Mouse (Mus musculus) cerebellum, adult 2 months (tissue): ENCODE data around the gene Acss1. TPM values are rescaled to one million over a fixed set of nuclear protein-coding genes. Genes with fewer than 3 reads are reported as not detected.
A peak's percentile ranks its signal among the peaks of the same experiment; 100 is the strongest.

Source experiments
- DNase-seq, 2 experiments: peaks; one replicate each; pipeline ENCODE4 v3.0.0; 2021
- H3K27ac ChIP-seq: fragments of 200-500 bp; 2 replicates; pipeline ENCODE4 v1.5.1; 2012; ENCODE audit warnings: low read length, control low read depth, inconsistent platforms; ENCODE audit not compliant: insufficient read depth
- H3K27me3 ChIP-seq: fragments of 200-500 bp; 2 replicates; pipeline ENCODE4 v1.6.1; 2012; ENCODE audit warnings: inconsistent platforms, mild to moderate bottlenecking, low read length, moderate library complexity; ENCODE audit not compliant: control insufficient read depth, insufficient read depth
- H3K4me1 ChIP-seq: fragments of 200-500 bp; 2 replicates; pipeline ENCODE4 v1.6.1; 2011; ENCODE audit warnings: low read length; ENCODE audit not compliant: control insufficient read depth, insufficient read depth
- H3K4me3 ChIP-seq: fragments of 200-500 bp; replicated peaks from 2 replicates; pipeline ENCODE3; 2011; ENCODE audit warnings: mild to moderate bottlenecking, low read depth, low read length, control low read depth; ENCODE audit not compliant: insufficient read depth
- CTCF ChIP-seq: fragments of 200-500 bp; IDR thresholded peaks from 2 replicates; pipeline ENCODE4 v1.5.1; 2011; ENCODE audit warnings: low read depth, mild to moderate bottlenecking, control low read depth, low read length, moderate library complexity, borderline replicate concordance; ENCODE audit not compliant: insufficient read depth
- POLR2A ChIP-seq: fragments of 200-500 bp; IDR thresholded peaks from 2 replicates; pipeline ENCODE4 v1.6.1; 2011; ENCODE audit warnings: low read length, control low read depth, borderline replicate concordance; ENCODE audit not compliant: insufficient read depth
- WGBS: fragments of 180-500 bp; shearing (Covaris S2); methylation state at CpG from one replicate; pipeline ENCODE4 v1.1.7; 2018; 5-methylcytosine and 5-hydroxymethylcytosine counted together
- polyA plus RNA-seq: library from polyadenylated mRNA; depleted of rRNA; stranded (reverse); fragments of >200 nt; gene quantifications from 2 replicates; pipeline ENCODE4 v1.2.3, GENCODE M21; 2012

Gene Acss1
- polyA plus RNA-seq, 1 experiment = 15.7 TPM

DNA sequence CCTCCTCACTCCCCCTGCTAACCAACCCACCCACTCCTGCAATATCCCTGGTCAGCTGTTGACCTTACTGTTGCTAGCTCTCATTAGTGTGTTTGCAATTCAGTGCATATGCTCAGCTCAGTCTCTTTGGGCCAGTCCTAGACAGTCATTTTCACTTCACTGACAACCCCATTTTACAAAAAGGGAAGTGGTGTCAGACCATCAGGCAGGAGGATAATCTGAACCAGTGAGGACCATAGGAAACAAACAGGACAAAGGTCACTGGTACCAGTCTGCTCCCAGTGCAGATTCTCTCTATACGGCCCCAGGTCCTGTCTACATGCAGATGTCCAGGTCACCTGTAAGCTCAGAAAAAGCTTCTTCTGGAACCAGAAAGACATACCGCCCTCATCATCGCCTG, 12.2 kb downstream of the Acss1 start:
- H3K4me1 ChIP-seq = no peaks in the 10 kb centered on the region
- no peak for DNase-seq
- H3K27ac ChIP-seq = no peak overlapping the region
- no peaks in the 10 kb centered on the region for H3K27me3 ChIP-seq
- H3K4me3 ChIP-seq = no peak overlapping the region
- TF ChIP-seq POLR2A (no peak), CTCF (no peak)
- WGBS = 94% methylated on average over 3 of the region's 3 CpGs

DNA sequence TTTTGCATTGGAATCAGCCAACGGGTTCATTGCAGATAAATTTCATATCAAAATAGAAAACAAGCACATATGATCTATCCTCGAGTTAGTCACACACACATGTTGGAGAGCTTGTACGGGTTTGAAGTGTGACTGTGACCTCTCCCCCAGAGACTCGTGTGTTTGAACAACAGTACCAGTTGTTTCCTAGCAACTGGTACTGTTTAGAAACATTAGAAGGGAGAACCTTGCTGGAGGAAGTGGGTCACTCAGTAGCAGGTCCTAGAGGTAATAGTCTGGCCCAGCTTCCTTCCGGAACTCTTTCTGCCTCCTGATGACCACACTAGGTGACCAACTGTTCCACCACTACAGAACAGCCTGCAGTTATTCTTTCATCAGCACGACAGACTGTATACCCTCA, 13.0 kb downstream of the Acss1 start:
- H3K27me3 ChIP-seq = no peaks in the 10 kb centered on the region
- DNase-seq = no peak
- H3K4me3 ChIP-seq = no peak overlapping the region
- 72% methylated on average over 6 of the region's 6 CpGs for WGBS
- TF ChIP-seq POLR2A = no peak
- TF ChIP-seq CTCF = no peak
- no peak overlapping the region for H3K27ac ChIP-seq
- no peaks in the 10 kb centered on the region for H3K4me1 ChIP-seq

DNA sequence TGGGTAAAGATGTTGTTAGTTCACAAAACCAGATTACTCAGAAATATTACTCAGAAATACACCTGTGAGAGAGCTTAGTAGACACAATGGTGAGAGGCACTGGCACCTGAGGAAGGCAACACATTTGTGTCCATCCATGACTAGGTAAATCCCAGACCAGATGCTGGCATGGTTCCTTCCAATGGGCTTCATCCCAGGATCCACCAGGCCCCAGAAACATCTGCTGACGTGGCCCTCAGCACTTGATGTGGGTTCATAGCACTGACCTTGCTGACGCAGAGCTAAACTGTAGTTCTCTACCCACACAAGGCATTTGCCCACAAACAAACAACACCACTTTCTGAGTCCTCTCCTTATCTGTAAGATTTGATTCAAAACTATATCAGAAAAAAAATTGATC, 13.5 kb downstream of the Acss1 start:
- WGBS = 78% methylated on average over 2 of the region's 2 CpGs
- TF ChIP-seq POLR2A (no peak), CTCF (no peak)

DNA sequence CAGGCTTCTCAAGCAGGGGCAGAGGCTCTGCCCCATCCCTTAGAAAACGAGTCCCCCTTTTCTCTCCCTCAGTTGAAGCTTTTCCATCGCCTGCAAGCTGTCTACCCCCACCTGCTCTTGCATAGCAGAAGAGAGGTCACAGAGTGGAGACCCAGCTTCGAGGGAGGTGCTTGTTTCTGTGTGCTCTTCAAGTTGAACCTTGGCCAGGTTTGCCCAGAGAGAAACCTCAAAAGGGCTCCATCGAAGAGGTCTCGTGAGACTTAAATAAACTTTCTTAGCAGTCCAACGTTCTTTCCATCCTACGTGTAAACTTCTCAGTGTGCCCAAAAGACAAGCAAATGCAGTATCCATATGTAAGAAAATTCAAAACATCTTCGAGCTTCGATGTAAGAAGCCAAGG, 16.9 kb downstream of the Acss1 start:
- TF ChIP-seq CTCF = no peak
- no peak for TF ChIP-seq POLR2A
- 52% methylated on average over 9 of the region's 9 CpGs for WGBS

More for the DNA sequence above, 13.5 kb downstream of the Acss1 start:
- Histone ChIP-seq H3K27ac (no peak overlapping the region), H3K27me3 (no peaks in the 10 kb centered on the region), H3K4me1 (no peaks in the 10 kb centered on the region), H3K4me3 (no peak overlapping the region)
- DNase-seq = no peak

DNA sequence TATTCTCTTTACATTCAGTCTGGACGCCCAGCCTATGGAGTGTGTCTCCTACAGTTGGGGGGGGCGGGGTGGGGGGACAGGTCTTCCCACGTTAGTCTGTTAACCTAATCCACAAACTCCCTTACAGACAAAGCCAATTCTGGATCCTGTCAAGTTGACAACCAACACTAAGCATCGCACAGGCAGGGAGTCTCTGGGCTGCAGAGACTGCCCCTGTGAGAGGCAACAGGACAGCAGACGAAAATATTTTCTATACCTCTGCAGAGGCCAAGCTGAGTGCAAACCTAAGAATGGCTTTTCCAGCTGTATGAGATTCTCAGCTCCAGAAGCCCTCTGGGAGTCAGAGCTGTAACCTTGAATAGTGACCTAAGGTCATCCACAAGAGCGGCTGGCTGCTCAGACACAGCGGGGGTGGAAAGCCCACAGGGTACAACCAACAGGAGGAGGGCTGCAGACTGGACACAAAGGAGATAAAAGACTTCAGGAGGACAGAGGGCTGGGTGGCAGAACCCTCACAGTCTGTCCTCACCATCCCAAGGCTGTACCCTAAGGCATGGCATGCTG, 17.7 kb downstream of the Acss1 start:
- no peak overlapping the region for H3K4me3 ChIP-seq
- no peak overlapping the region for H3K27ac ChIP-seq
- no peak for DNase-seq
- H3K4me1 ChIP-seq = no peaks in the 10 kb centered on the region
- 36% methylated on average over 7 of the region's 7 CpGs for WGBS
- H3K27me3 ChIP-seq = no peaks in the 10 kb centered on the region
- TF ChIP-seq POLR2A (no peak), CTCF (no peak)

More for the DNA sequence above, 16.9 kb downstream of the Acss1 start:
- H3K27ac ChIP-seq = no peak overlapping the region
- no peak overlapping the region for H3K4me3 ChIP-seq
- H3K4me1 ChIP-seq = no peaks in the 10 kb centered on the region
- H3K27me3 ChIP-seq = no peaks in the 10 kb centered on the region
- no peak for DNase-seq

DNA sequence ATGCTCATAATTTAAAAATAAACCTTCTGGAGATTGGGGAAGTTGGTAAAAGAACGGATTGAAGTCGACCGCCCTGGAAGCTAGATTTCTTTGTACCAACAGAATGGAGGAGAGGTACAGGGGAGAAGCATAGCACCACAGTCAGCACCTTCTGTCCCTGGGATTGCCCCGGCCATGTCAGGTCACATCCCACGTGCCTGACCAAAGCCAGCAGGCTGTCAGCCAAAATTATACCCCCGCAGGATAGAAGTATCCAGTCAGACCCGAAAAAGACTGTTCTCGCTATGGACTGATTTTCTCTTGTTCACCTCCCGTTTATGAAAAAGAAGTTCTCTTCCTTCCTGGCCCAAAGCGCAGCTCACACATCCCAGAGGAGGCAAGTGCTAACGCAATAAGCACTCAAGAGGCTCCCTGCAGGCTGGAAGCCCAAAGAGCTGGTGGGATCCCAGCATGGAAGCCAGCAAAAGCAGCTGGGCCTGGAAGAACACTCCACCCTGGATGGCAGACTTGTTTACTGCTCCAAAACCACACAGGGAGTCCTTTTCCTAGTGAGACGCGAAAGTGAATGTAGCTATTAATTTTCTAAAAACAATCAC, 19.9 kb downstream of the Acss1 start:
- WGBS = 19% methylated on average over 13 of the region's 13 CpGs
- no peak for TF ChIP-seq POLR2A
- no peak for TF ChIP-seq CTCF
- no peaks in the 10 kb centered on the region for H3K4me1 ChIP-seq
- no peak overlapping the region; the same call in 1 of the 2 replicates for H3K27ac ChIP-seq
- no peaks in the 10 kb centered on the region for H3K27me3 ChIP-seq
- no peak overlapping the region for H3K4me3 ChIP-seq
- peak in 1 of 2 experiments; percentile 18 for DNase-seq

DNA sequence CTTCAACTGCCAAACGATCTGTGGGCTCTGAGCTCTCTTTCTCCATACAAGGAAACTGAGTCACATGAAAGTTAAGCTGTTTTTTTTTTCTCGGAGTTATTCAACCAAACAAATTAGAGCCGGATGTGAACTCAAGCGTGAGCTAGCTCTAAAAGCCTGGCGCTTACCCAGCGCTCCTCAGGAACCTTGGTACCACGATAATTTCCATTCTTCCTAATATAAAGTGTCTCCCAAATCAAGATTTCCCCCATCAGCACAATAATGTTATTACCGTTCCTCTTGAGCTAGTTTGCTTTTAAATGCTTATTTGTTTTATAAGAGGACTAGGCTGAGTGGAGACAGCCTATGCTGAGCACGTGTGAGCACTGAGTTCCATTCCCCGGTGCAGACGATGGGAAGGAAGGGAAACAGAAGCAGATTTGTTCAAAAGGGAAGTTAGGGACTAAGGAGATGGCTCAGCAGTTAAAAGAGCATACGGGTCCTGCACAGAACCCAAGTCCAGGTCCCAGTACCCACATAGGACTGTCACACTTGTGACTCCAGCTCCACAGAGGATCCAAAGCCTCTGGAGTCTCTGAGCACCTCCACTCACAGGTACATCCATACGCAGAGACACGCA, 20.5 kb downstream of the Acss1 start:
- 23% methylated on average over 14 of the region's 14 CpGs for WGBS
- no peaks in the 10 kb centered on the region for H3K27me3 ChIP-seq
- no peak for DNase-seq
- no peak for TF ChIP-seq POLR2A
- TF ChIP-seq CTCF = no peak
- no peaks in the 10 kb centered on the region for H3K4me1 ChIP-seq
- peak overlapping the region; percentile 17; the same call in 1 of the 2 replicates for H3K27ac ChIP-seq
- H3K4me3 ChIP-seq = no peak overlapping the region
